Mouse (Mus musculus): ENCODE measurements around the gene Rnf220. TPM values are rescaled to one million over a fixed set of nuclear protein-coding genes. Genes with fewer than 3 reads are reported as not detected.

Gene Rnf220
- total and polyA plus RNA-seq, 2 experiments from 2014 or later = 122 to 192 TPM

GRCm38 (mm10) chr4:117288927-117289801 is 207.7 kb downstream of the Rnf220 start:
- DNase-seq (ENCODE audit: low spot score) = peak; percentile 76
- peaks cover 21% of the 10 kb centered on the region for H3K36me3 ChIP-seq (ENCODE audit: insufficient read depth, low read length)
- under 1% methylated on average over 72 of the region's 80 CpGs for WGBS
- peak overlapping the region; percentile 91 for H3K9ac ChIP-seq (replicated peaks; ENCODE audit: low read length, poor library complexity, severe bottlenecking)
- no peaks in the 10 kb centered on the region for H3K9me3 ChIP-seq (ENCODE audit: low read length)
- peak; percentile 84 for ATAC-seq (ENCODE audit: low FRiP score)
- no peaks in the 10 kb centered on the region; the same call in 1 of the 2 replicates for H3K27me3 ChIP-seq (ENCODE audit: insufficient read depth, low read length)
- H3K27ac ChIP-seq (ENCODE audit: low read depth, low read length) = peak overlapping the region; percentile 86
- peak overlapping the region; percentile 73 for H3K4me2 ChIP-seq (ENCODE audit: low read depth, low read length, poor library complexity, severe bottlenecking)
- TF ChIP-seq CTCF (IDR thresholded peaks at IDR 0.05) = no peak
- peak overlapping the region; percentile 66 for H3K4me3 ChIP-seq (ENCODE audit: low read depth, low read length)
- 0 out of 2 replicates have a peak, but pooled peaks cover 5% of the 10 kb centered on the region for H3K4me1 ChIP-seq (ENCODE audit: insufficient read depth, low read length)

GRCm38 (mm10) chr4:117288277-117288926 is 208.4 kb downstream of the Rnf220 start:
- no peak for TF ChIP-seq CTCF (IDR thresholded peaks at IDR 0.05)
- Histone ChIP-seq H3K27ac (ENCODE audit: low read depth, low read length) (peak overlapping the region; percentile 86), H3K9me3 (ENCODE audit: low read length) (no peaks in the 10 kb centered on the region), H3K4me3 (ENCODE audit: low read depth, low read length) (peak overlapping the region; percentile 66), H3K36me3 (ENCODE audit: insufficient read depth, low read length) (peaks cover 21% of the 10 kb centered on the region), H3K27me3 (ENCODE audit: insufficient read depth, low read length) (no peaks in the 10 kb centered on the region; the same call in 1 of the 2 replicates), H3K9ac (replicated peaks; ENCODE audit: low read length, poor library complexity, severe bottlenecking) (peak overlapping the region; percentile 91), H3K4me1 (ENCODE audit: insufficient read depth, low read length) (peaks cover 7% of the 10 kb centered on the region; the same call in 1 of the 2 replicates), H3K4me2 (ENCODE audit: low read depth, low read length, poor library complexity, severe bottlenecking) (peak overlapping the region; percentile 73)
- DNase-seq (ENCODE audit: low spot score) = no peak
- peak; percentile 3; the same call in 1 of the 2 replicates for ATAC-seq (ENCODE audit: low FRiP score)
- WGBS = 13% methylated on average over 25 of the region's 25 CpGs

GRCm38 (mm10) chr4:117284363-117284762 is 212.5 kb downstream of the Rnf220 start:
- Histone ChIP-seq H3K27ac (ENCODE audit: low read depth, low read length) (peak overlapping the region; percentile 38), H3K4me1 (ENCODE audit: insufficient read depth, low read length) (peaks cover 10% of the 10 kb centered on the region; the same call in 1 of the 2 replicates)
- DNase-seq (ENCODE audit: low spot score) = peak; percentile 33

GRCm38 (mm10) chr4:117283271-117284191 is 213.3 kb downstream of the Rnf220 start:
- Histone ChIP-seq H3K27me3 (ENCODE audit: insufficient read depth, low read length) (no peaks in the 10 kb centered on the region), H3K36me3 (ENCODE audit: insufficient read depth, low read length) (peaks cover 21% of the 10 kb centered on the region), H3K4me3 (ENCODE audit: low read depth, low read length) (no peak overlapping the region), H3K4me1 (ENCODE audit: insufficient read depth, low read length) (peaks cover 10% of the 10 kb centered on the region; the same call in 1 of the 2 replicates), H3K27ac (ENCODE audit: low read depth, low read length) (peak overlapping the region; percentile 38), H3K9ac (replicated peaks; ENCODE audit: low read length, poor library complexity, severe bottlenecking) (peak overlapping the region; percentile 33; the same call in 1 of the 2 replicates), H3K9me3 (ENCODE audit: low read length) (no peaks in the 10 kb centered on the region), H3K4me2 (ENCODE audit: low read depth, low read length, poor library complexity, severe bottlenecking) (no peak overlapping the region)
- ATAC-seq (ENCODE audit: low FRiP score) = peak; percentile 39; the same call in 1 of the 2 replicates
- peak; percentile 65 for DNase-seq (ENCODE audit: low spot score)
- no peak for TF ChIP-seq CTCF (IDR thresholded peaks at IDR 0.05)
- 18% methylated on average over 22 of the region's 22 CpGs for WGBS

More at GRCm38 (mm10) chr4:117284363-117284762, 212.5 kb downstream of the Rnf220 start:
- H3K36me3 ChIP-seq (ENCODE audit: insufficient read depth, low read length) = peaks cover 21% of the 10 kb centered on the region
- WGBS = 30% methylated on average over 4 of the region's 4 CpGs
- no peaks in the 10 kb centered on the region for H3K9me3 ChIP-seq (ENCODE audit: low read length)
- no peak overlapping the region for H3K9ac ChIP-seq (replicated peaks; ENCODE audit: low read length, poor library complexity, severe bottlenecking)
- no peaks in the 10 kb centered on the region for H3K27me3 ChIP-seq (ENCODE audit: insufficient read depth, low read length)
- H3K4me3 ChIP-seq (ENCODE audit: low read depth, low read length) = no peak overlapping the region
- no peak for ATAC-seq (ENCODE audit: low FRiP score)
- TF ChIP-seq CTCF (IDR thresholded peaks at IDR 0.05) = no peak
- H3K4me2 ChIP-seq (ENCODE audit: low read depth, low read length, poor library complexity, severe bottlenecking) = no peak overlapping the region

GRCm38 (mm10) chr4:117281090-117281845 is 215.6 kb downstream of the Rnf220 start:
- H3K4me1 ChIP-seq (ENCODE audit: insufficient read depth, low read length) = peaks cover 10% of the 10 kb centered on the region; the same call in 1 of the 2 replicates
- no peaks in the 10 kb centered on the region for H3K9me3 ChIP-seq (ENCODE audit: low read length)
- ATAC-seq (ENCODE audit: low FRiP score) (no peak), DNase-seq (ENCODE audit: low spot score) (no peak)
- WGBS = 51% methylated on average over 19 of the region's 19 CpGs
- H3K9ac ChIP-seq (replicated peaks; ENCODE audit: low read length, poor library complexity, severe bottlenecking) = no peak overlapping the region
- no peak overlapping the region for H3K27ac ChIP-seq (ENCODE audit: low read depth, low read length)
- H3K36me3 ChIP-seq (ENCODE audit: insufficient read depth, low read length) = peaks cover 30% of the 10 kb centered on the region
- no peak overlapping the region for H3K4me3 ChIP-seq (ENCODE audit: low read depth, low read length)
- no peaks in the 10 kb centered on the region for H3K27me3 ChIP-seq (ENCODE audit: insufficient read depth, low read length)
- TF ChIP-seq CTCF (IDR thresholded peaks at IDR 0.05) = no peak
- H3K4me2 ChIP-seq (ENCODE audit: low read depth, low read length, poor library complexity, severe bottlenecking) = no peak overlapping the region

Measured in midbrain, postnatal 0 days (tissue).